8 mouse cellular contexts compared by ENCODE assay signal in the genomic region with DNA sequence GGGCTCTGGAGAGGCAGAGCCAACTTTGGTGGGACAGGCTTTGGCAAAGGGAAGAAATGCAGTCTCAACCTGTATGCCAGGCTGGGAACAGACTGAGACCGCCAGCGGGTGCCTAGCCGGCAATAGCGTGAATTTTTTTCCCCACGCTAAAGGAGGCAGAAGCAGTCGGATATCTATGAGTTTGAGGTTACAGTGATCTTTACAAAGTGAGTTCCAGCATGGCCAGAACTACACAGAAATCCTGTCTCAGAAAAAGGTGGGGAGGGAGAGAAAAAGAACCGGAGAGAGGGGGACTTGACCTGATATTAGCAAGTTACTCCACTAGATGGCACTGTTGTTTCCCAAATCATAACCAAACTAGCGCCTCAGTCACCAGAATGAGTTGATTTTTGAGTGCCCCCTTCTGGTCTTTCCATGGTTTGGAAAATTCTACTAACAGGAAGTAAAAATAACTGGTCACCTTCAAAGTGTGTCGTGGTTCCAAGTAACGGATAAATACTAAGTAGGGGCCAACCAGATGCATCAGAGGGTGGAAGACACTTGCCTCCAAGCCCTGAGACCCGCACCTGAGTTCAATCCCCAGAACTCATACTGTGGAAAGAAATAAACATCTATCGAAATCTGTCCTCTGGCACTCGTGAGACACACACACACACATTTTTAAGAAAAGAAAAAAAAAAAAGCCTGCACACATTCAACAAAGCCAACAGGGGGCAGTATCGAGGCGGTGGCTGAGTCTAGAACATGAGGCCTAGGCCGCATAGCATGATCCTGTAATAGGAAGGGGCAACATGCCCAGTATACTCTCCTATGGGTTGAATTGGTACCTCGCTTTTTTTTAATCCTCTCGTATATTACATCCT.
DNase-seq lines count a peak whose midpoint lies in the region; ATAC-seq lines count a peak whose summit lies in the region.

No protein-coding gene starts in this region.

- ATAC-seq in limb, embryonic 12.5 days (ENCODE audit: insufficient number of reproducible peaks, insufficient read depth, low FRiP score, low TSS enrichment, low read depth) = no peak
- peak; percentile 66 for ATAC-seq in midbrain, embryonic 13.5 days
- ATAC-seq in stomach, embryonic 15.5 days (ENCODE audit: insufficient read depth, low FRiP score, low read depth) = peak; percentile 16; the same call in 1 of the 2 replicates

- H3K4me1 ChIP-seq in limb, embryonic 12.5 days (replicated peaks) = no peaks in the 10 kb centered on the region
- H3K4me1 ChIP-seq in midbrain, embryonic 13.5 days (replicated peaks) = peaks cover 4% of the 10 kb centered on the region; the same call in 1 of the 2 replicates
- H3K4me1 ChIP-seq in stomach, embryonic 15.5 days = no peaks in the 10 kb centered on the region

- peak overlapping the region; percentile 87 for H3K4me2 ChIP-seq in limb, embryonic 12.5 days
- peak overlapping the region; percentile 86 for H3K4me2 ChIP-seq in midbrain, embryonic 13.5 days (replicated peaks)
- peak overlapping the region; percentile 92 for H3K4me2 ChIP-seq in stomach, embryonic 15.5 days

- WGBS in limb, embryonic 12.5 days = 35% methylated on average over 18 of the region's 18 CpGs
- WGBS in midbrain, embryonic 13.5 days = 34% methylated on average over 18 of the region's 18 CpGs
- WGBS in stomach, embryonic 15.5 days = 32% methylated on average over 18 of the region's 18 CpGs

- DNase-seq in 3T3-L1 (ENCODE audit: low read depth, low spot score) = peak; percentile 93
- peak; percentile 75 for DNase-seq in T-cell, adult 2 months (ENCODE audit: low spot score)
- DNase-seq in embryo, embryonic 9.5 days (ENCODE audit: extremely low spot score) = peak; percentile 85
- DNase-seq in heart, adult 8-10 months (ENCODE audit: low spot score) = peak; percentile 90
- DNase-seq in kidney, adult 18-20 months = peak; percentile 32

- no peaks in the 10 kb centered on the region for H3K27me3 ChIP-seq in limb, embryonic 12.5 days
- no peaks in the 10 kb centered on the region for H3K27me3 ChIP-seq in midbrain, embryonic 13.5 days
- no peaks in the 10 kb centered on the region for H3K27me3 ChIP-seq in stomach, embryonic 15.5 days (replicated peaks)

- peak overlapping the region; percentile 53 for H3K4me3 ChIP-seq in limb, embryonic 12.5 days (replicated peaks)
- H3K4me3 ChIP-seq in midbrain, embryonic 13.5 days (replicated peaks) = peak overlapping the region; percentile 57
- H3K4me3 ChIP-seq in stomach, embryonic 15.5 days (replicated peaks) = peak overlapping the region; percentile 64

- H3K27ac ChIP-seq in limb, embryonic 12.5 days = peak overlapping the region; percentile 54; the same call in 1 of the 2 replicates
- no peak overlapping the region for H3K27ac ChIP-seq in midbrain, embryonic 13.5 days
- peak overlapping the region; percentile 53; the same call in 1 of the 2 replicates for H3K27ac ChIP-seq in stomach, embryonic 15.5 days

- no peaks in the 10 kb centered on the region for H3K36me3 ChIP-seq in limb, embryonic 12.5 days
- H3K36me3 ChIP-seq in midbrain, embryonic 13.5 days = no peaks in the 10 kb centered on the region
- no peaks in the 10 kb centered on the region for H3K36me3 ChIP-seq in stomach, embryonic 15.5 days

- H3K9me3 ChIP-seq in limb, embryonic 12.5 days = no peaks in the 10 kb centered on the region
- no peaks in the 10 kb centered on the region for H3K9me3 ChIP-seq in midbrain, embryonic 13.5 days
- H3K9me3 ChIP-seq in stomach, embryonic 15.5 days = no peaks in the 10 kb centered on the region

- H3K9ac ChIP-seq in limb, embryonic 12.5 days (replicated peaks) = peak overlapping the region; percentile 64
- peak overlapping the region; percentile 67 for H3K9ac ChIP-seq in midbrain, embryonic 13.5 days (replicated peaks)
- H3K9ac ChIP-seq in stomach, embryonic 15.5 days = peak overlapping the region; percentile 58

Comparison
In these comparisons a context has a peak if more than half of its experiments do, and no peak if none do; other contexts are left out.
1. DNase-seq: peak in every context shown above with its lines; median percentile 93 in 3T3-L1; 90 in heart, adult 8-10 months; 85 in embryo, embryonic 9.5 days; 75 in T-cell, adult 2 months; 32 in kidney, adult 18-20 months.